Mouse (Mus musculus) gastrocnemius, postnatal 36 days (tissue): Measurements from ENCODE around the gene Dnah14. TPM values are rescaled to one million over a fixed set of nuclear protein-coding genes. Genes with fewer than 3 reads are reported as not detected.
A peak's percentile ranks its signal among the peaks of the same experiment; 100 is the strongest.

Experiments used
- DNase-seq, 2 experiments: peaks; one replicate each; pipeline ENCODE4 v3.0.0; 2022
- intact Hi-C: fragments of 180-260 bp; cut with DNase I; formaldehyde crosslinking; loops from one replicate; pipeline ENCODE4 v1.15.1; 2025
- total RNA-seq, 2 experiments: library from RNA; stranded (reverse); gene quantifications; 2 replicates each; pipeline ENCODE4 v1.2.3; 2021

The Dnah14 gene
- total RNA-seq, 2 experiments from 2014 or later, result 0.30 to 0.36 TPM

- intact Hi-C loops, result no loop called here
- no peak for DNase-seq
These were observed 269.4 kb downstream of the Dnah14 start for GRCm38 (mm10) chr1:181845767-181846166.

DNA sequence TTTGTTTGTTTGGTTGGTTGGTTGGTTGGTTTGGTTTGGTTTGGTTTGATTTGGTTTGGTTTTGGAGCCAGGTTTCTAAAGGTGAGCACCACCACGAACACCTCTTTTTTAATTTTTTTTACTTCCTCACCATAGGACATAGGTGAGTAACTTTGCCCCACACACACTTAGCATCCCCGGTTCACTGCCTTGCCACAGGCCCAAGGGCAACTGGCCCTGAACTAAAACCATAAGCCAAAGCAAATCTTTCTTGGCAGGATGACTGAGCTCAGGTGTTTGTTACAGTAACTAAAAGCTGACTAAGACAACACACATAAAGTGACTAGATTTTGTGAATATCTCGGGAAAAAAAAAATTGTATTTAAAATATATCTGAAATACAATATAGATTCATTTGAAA is 271.0 kb downstream of the Dnah14 start:
- DNase-seq, result no peak
- intact Hi-C loops, result no loop called here

- DNase-seq, result no peak
- intact Hi-C loops, result no loop called here
These were observed 271.9 kb downstream of the Dnah14 start for GRCm38 (mm10) chr1:181848210-181848609.

DNA sequence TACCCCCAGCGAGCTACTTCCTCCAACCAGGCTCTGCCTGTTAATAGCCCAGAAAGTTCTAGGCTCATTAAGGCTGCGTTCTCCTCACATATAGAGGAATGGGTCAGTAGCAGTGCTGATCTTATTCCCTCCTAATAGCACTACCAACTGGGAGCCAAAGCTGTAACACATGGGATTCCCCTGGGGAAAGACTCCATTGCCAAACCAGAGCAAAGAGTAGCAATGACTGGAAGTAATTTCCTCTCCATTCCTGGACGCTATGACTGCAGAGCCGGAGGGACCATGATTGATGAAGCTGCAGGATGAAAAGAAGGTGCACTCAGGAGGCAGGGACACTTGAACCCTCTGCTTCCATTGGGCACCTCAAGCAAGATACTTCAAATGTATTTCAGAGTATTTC is 274.1 kb downstream of the Dnah14 start:
- DNase-seq, result no peak
- intact Hi-C loops, result no loop called here

DNA sequence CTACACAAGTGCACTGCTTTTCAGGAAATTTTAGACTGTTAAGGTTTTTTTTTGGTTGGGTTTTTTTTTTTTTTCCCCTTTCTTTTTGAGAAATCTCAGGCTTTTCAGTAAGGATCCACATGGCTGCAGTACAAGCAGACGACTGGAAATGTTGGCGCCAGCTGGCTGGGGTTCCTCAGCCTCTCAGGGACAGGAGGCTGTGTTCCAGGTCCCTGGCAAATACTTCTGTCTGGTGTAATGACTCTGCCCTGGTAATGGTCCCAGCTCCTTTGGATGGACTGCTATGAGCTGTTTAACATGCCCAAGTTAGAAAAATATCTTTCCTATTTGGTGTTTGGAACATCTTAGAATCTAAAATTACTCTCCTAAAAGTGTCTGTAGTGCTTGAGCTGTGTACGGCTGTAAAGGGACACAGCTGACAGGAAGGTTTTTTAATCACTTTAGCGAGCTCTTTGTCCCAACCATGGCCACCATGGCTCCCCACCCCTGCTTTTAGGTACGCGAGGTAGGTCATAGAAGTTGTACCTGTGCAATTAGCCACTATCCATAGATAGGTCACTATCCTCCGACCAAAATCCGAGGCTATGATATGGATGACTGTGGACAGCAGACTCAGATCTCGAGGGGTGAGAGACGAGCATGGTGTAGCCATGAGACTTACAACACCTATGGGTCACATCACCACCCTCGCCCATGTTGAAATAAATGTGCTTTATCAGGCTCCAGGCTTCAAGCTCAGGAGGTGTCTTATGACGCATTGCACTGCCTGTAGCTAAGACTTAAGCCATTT is 275.4 kb downstream of the Dnah14 start:
- intact Hi-C loops, result no loop called here
- peak; percentile 77 for DNase-seq

GRCm38 (mm10) chr1:181852466-181852865 is 276.1 kb downstream of the Dnah14 start:
- DNase-seq, result no peak
- intact Hi-C loops, result no loop called here

- DNase-seq, result peak; percentile 15 to 33
These were observed 276.9 kb downstream of the Dnah14 start for GRCm38 (mm10) chr1:181853081-181853736.

GRCm38 (mm10) chr1:181854829-181855228 is 278.5 kb downstream of the Dnah14 start:
- DNase-seq, result no peak
- intact Hi-C loops, result no loop called here

More at GRCm38 (mm10) chr1:181853081-181853736, 276.9 kb downstream of the Dnah14 start:
- intact Hi-C loops, result no loop called here

GRCm38 (mm10) chr1:181856329-181856728 is 280.0 kb downstream of the Dnah14 start:
- intact Hi-C loops, result no loop called here
- no peak for DNase-seq

DNA sequence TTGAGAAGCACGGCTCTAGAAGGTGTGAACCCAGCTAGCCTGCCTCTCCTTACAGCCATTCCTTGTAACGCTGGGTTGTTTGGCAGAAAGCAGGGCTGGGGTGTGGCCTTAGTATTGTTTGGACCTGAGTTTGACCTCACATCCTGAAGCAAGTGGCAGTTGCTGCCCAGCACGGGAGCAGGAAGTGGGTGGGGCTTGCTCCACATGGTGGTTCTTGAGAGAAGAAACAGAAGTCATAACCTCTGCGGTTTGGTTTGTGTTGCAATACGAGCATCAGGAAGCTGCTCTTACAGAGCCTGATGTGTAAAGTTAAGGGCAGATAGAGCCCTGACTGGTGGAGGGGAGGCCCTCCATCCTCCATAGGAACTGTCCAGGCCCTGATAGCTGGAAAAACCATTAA is 284.3 kb downstream of the Dnah14 start:
- intact Hi-C loops, result no loop called here
- DNase-seq, result peak in 1 of 2 experiments; percentile 68

DNA sequence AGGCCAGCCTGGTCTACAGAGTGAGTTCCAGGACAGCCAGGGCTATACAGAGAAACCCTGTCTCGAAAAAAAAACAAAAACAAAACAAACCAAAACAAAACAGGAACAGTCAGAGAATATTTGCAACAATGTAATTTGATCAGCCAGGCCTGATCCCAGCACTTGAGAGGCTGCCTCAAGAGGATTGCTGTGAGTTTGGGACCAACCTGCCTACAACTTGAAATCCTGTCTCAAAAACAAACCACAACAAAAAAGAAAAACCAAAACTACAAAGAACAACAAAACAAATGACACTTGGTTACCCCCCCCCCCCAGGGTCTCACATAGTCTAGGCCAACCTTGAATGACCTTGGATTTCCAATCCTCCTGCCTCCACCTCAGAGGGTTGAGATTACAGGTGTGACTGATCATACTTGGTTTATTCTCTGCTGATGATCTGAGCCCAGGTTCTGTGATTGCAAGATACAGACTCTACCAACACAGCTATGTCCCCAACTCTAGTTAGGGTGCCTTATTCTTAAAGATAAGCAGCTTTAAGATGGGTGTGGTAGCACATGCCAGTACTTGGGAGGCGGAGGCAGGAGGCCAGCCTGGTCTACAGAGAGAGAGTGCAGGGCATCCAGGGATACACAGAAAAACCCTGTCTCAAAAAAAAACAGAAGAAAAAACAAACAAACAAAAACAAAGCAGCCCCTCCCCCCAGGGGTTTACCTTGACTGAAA is 285.0 kb downstream of the Dnah14 start:
- intact Hi-C loops, result no loop called here

DNA sequence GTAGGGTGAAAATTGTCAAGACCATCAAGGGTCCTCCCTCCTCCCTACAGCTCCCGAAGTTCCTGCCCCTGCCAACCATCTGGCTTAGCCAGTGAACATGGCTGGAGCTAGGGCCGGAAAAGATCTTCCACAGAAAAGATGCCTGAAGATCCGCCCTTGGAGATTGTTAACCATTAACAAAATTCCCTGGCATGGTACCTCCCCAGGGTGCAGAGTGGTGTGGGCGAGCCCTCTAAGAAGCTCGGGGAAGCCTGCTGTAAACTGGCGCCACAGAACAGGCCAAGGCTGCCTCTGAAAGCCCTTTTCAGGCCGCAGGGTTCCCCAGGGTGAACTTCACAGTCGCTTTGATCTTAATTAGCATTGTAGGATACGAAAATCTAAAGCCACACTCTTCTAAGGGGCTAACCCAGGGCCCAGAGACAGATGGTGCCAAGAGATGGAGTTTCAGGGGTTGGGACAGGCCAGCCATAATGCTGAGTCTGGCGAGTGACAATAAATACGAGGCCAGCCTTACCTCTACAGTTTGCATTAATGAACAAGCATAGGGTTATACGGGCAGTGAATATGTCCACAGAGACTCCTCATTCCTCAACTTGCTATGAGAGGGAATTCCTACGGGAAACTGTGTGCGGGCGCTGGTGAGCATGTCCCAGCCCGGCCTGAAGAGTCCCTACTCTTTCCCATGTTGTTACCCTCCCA is 286.5 kb downstream of the Dnah14 start:
- no peak for DNase-seq
- intact Hi-C loops, result no loop called here

More for the DNA sequence above, 285.0 kb downstream of the Dnah14 start:
- DNase-seq, result no peak

DNA sequence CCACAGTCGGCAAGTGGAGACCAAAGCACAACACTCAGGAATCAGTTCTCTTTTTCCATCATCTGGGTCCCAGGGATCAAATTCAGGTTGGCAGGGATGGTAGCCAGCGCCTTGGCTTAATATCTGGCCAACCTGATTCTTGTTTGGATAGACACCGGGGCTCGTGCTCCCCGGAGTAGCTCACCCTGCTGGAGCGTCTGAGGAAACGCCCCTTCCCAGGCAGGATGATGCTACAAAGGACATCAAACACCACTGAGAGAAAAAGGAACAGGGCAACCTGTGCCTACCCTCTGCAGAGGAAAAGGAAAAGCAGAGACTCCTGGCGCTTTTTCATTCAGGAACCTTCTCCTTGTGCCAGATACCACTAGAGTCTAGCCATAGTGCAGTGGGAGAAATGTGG is 287.1 kb downstream of the Dnah14 start:
- DNase-seq, result no peak
- intact Hi-C loops, result no loop called here

Other genes starting within 250 kb of the Dnah14 start
- not detected for gene Cnih3, start 223.9 kb upstream of the Dnah14 start, total RNA-seq
- gene Ccdc121, start 65.1 kb upstream of the Dnah14 start, total RNA-seq, result not detected